Mouse (Mus musculus) ES-E14 (cell line): ENCODE results near the gene Raly.

Experiments
- HCFC1 ChIP-seq: IDR thresholded peaks from 2 replicates; pipeline ENCODE4 v1.6.1; 2012; ENCODE audit warnings: low read length, inconsistent platforms, borderline replicate concordance; ENCODE audit not compliant: insufficient read depth
- ZC3H11A ChIP-seq: IDR thresholded peaks from 2 replicates; pipeline ENCODE4 v1.6.1; 2012; ENCODE audit warnings: low read depth, mild to moderate bottlenecking, inconsistent platforms, low read length, borderline replicate concordance

GRCm38 (mm10) chr2:154893045-154893385 lies 102.1 kb downstream of the Raly start:
- no peak for TF ChIP-seq ZC3H11A
- TF ChIP-seq HCFC1: no peak
